ENCODE assay signal across 22 mouse cellular contexts in the genomic region with DNA sequence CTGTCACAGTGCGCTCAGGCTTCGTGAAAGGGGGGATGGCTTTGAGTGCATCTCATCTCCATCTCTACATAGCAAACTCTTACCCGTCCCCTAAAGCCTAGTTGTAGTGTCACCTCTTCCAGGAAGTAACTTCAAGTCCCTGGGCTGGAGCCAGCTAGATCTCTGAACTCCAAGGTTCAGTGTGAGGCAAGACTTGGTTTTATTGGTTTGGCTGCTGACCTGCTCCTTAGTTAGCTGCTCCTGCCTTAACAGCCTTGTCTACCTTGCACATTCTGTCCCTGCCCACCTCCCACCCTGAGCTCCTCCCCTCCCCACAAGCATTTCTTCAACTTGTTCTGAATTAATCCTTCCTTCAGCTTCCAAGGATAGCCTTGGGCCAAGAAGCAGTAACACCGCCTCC.
DNase-seq lines count a peak whose midpoint lies in the region; ATAC-seq and TF ChIP-seq lines count a peak whose summit lies in the region.
"Had no signal": no experiment of that assay in that cellular context is flagged by ENCODE, and none has a peak within 500 bp of the region (broad histone marks: within the 10 kb centered on the region; RNA-seq: fewer than 3 reads in every experiment).

No protein-coding gene starts in this region.

- ATAC-seq in liver, embryonic 13.5 days (ENCODE audit: low read depth): no peak
- ATAC-seq in liver, postnatal 0 days: no peak
- ATAC-seq: CD4-positive, CD25-positive, alpha-beta regulatory T cell, adult 4 months; forebrain, embryonic 14.5 days; hindbrain, postnatal 0 days; midbrain, embryonic 16.5 days had no signal

- no peaks in the 10 kb centered on the region; the same call in 1 of the 2 replicates for H3K9me3 ChIP-seq in liver, embryonic 13.5 days (replicated peaks)
- H3K9me3 ChIP-seq in liver, postnatal 0 days (ENCODE audit: low read length): no peaks in the 10 kb centered on the region
- H3K9me3 ChIP-seq: limb, embryonic 10.5 days; stomach, embryonic 15.5 days had no signal

- peaks cover 63% of the 10 kb centered on the region for H3K4me1 ChIP-seq in liver, embryonic 13.5 days (replicated peaks)
- H3K4me1 ChIP-seq in liver, postnatal 0 days (ENCODE audit: insufficient read depth): peaks cover 28% of the 10 kb centered on the region
- H3K4me1 ChIP-seq: stomach, embryonic 15.5 days had no signal

- no peaks in the 10 kb centered on the region for H3K27me3 ChIP-seq in liver, embryonic 13.5 days
- H3K27me3 ChIP-seq in liver, postnatal 0 days (ENCODE audit: insufficient read depth, low read length): no peaks in the 10 kb centered on the region
- H3K27me3 ChIP-seq: megakaryocyte, embryonic 14.5 days; stomach, embryonic 15.5 days had no signal

- H3K36me3 ChIP-seq in liver, embryonic 13.5 days: 0 out of 2 replicates have a peak, but pooled peaks cover 4% of the 10 kb centered on the region
- no peaks in the 10 kb centered on the region for H3K36me3 ChIP-seq in liver, postnatal 0 days (replicated peaks; ENCODE audit: insufficient read depth, low read length)
- H3K36me3 ChIP-seq: G1E; limb, embryonic 10.5 days; stomach, embryonic 15.5 days had no signal

- no peak overlapping the region for H3K4me3 ChIP-seq in liver, embryonic 13.5 days (replicated peaks)
- no peak overlapping the region for H3K4me3 ChIP-seq in liver, postnatal 0 days (ENCODE audit: low read depth, low read length)
- H3K4me3 ChIP-seq: layer of hippocampus, adult 2 months; left cerebral cortex, adult 2 months; limb, embryonic 10.5 days; megakaryocyte, embryonic 14.5 days; stomach, embryonic 15.5 days had no signal

- WGBS in liver, embryonic 13.5 days (ENCODE audit: insufficient replicate concordance): 87% methylated on average over 4 of the region's 4 CpGs
- WGBS in liver, postnatal 0 days (ENCODE audit: insufficient replicate concordance): 88% methylated on average over 4 of the region's 4 CpGs

- peak overlapping the region; percentile 29; the same call in 1 of the 2 replicates for H3K9ac ChIP-seq in liver, embryonic 13.5 days
- no peak overlapping the region for H3K9ac ChIP-seq in liver, postnatal 0 days (replicated peaks)
- H3K9ac ChIP-seq: stomach, embryonic 15.5 days had no signal

- no peak for DNase-seq in liver, embryonic 13.5 days
- no peak for DNase-seq in liver, postnatal 0 days
- DNase-seq in ZHBTc4 (ENCODE audit: low read depth, low spot score): peak; percentile 47
- peak; percentile 66 for DNase-seq in adipocyte (ENCODE audit: low spot score)
- DNase-seq in kidney, postnatal 14 days: peak; percentile 65
- DNase-seq in frontal cortex, postnatal 36 days (ENCODE audit: low spot score in 2 of 2): no peak
- no peak for DNase-seq in left cerebral cortex, adult 18-20 months (ENCODE audit: low spot score in 2 of 2)
- DNase-seq: adrenal gland, adult 8-10 months; cerebellum, adult 11-12 months; cerebellum, postnatal 25 days; heart, adult 11 months; spleen, adult 18-20 months had no signal

- peak overlapping the region; percentile 50 for H3K27ac ChIP-seq in liver, embryonic 13.5 days
- H3K27ac ChIP-seq in liver, postnatal 0 days (ENCODE audit: low read depth): no peak overlapping the region
- H3K27ac ChIP-seq: hindbrain, postnatal 0 days; layer of hippocampus, adult 2 months; left cerebral cortex, adult 2 months; limb, embryonic 10.5 days; stomach, embryonic 15.5 days had no signal

- no peak for TF ChIP-seq CTCF in liver, postnatal 0 days (IDR thresholded peaks at IDR 0.05; ENCODE audit: low read depth)

- TF ChIP-seq EP300 in liver, postnatal 0 days (IDR thresholded peaks at IDR 0.05; ENCODE audit: low read depth): no peak

- H3K4me2 ChIP-seq in liver, embryonic 13.5 days: no peak overlapping the region
- no peak overlapping the region for H3K4me2 ChIP-seq in liver, postnatal 0 days (ENCODE audit: low read depth, low read length)
- H3K4me2 ChIP-seq: stomach, embryonic 15.5 days had no signal

Comparison
In these comparisons a context has a peak if more than half of its experiments do, and no peak if none do; other contexts are left out.
1. DNase-seq: peak in ZHBTc4 (single experiment), adipocyte (single experiment) and kidney, postnatal 14 days (single experiment); none in liver, embryonic 13.5 days (single experiment), liver, postnatal 0 days (single experiment), frontal cortex, postnatal 36 days (0 of 2) and left cerebral cortex, adult 18-20 months (0 of 2).